Mouse (Mus musculus) cortical plate, adult 2 months (tissue): ENCODE data around the gene Coa3.

Experiments
- CTCF ChIP-seq: fragments of 200-500 bp; IDR thresholded peaks from 2 replicates; pipeline ENCODE4 v1.5.1; 2011; ENCODE audit warnings: mild to moderate bottlenecking, control low read depth, low read length; ENCODE audit not compliant: insufficient read depth; ENCODE audit errors: extremely low read depth
- POLR2A ChIP-seq: fragments of 200-500 bp; IDR thresholded peaks from 2 replicates; pipeline ENCODE4 v1.6.1; 2011; ENCODE audit warnings: mild to moderate bottlenecking, low read length, control low read depth; ENCODE audit not compliant: insufficient read depth; ENCODE audit errors: extremely low read depth

- TF ChIP-seq POLR2A (no peak), CTCF (no peak)
These were observed 40.8 kb downstream of the Coa3 start for GRCm38 (mm10) chr11:101238071-101238647.
